Mouse (Mus musculus) CH12.LX (cell line): Measurements from ENCODE around the gene Hoxb8. TPM values are rescaled to one million over a fixed set of nuclear protein-coding genes. Genes with fewer than 3 reads are reported as not detected.

Source experiments
- DNase-seq: peaks from one replicate; pipeline ENCODE4 v3.0.0-alpha.2; 2013; ENCODE audit errors: extremely low read depth
- H3K27ac ChIP-seq: 2 replicates; pipeline ENCODE4 v1.5.1; 2012; ENCODE audit warnings: low read depth, mild to moderate bottlenecking, control low read depth, moderate library complexity; ENCODE audit not compliant: insufficient read depth
- H3K27me3 ChIP-seq: replicated peaks from 2 replicates; pipeline ENCODE3; 2012; ENCODE audit warnings: inconsistent platforms
- H3K36me3 ChIP-seq, 2 experiments: replicated peaks in 1 of 2; 2 replicates each; pipeline versions ENCODE3 to v1.6.1; 2012; ENCODE audit warnings: inconsistent platforms in 1 of 2, low read length in 1 of 2, mild to moderate bottlenecking in 1 of 2, mixed read lengths in 1 of 2, moderate library complexity in 1 of 2; ENCODE audit not compliant: control insufficient read depth in 1 of 2, insufficient read depth in 1 of 2
- H3K4me1 ChIP-seq, 2 experiments: 2 replicates each; pipeline ENCODE4 v1.6.1; 2012; ENCODE audit warnings: inconsistent platforms in 1 of 2, moderate library complexity in 1 of 2; ENCODE audit not compliant: insufficient read depth in 2 of 2, control insufficient read depth in 1 of 2
- H3K4me2 ChIP-seq: 2 replicates; pipeline ENCODE4 v1.6.1; 2012; ENCODE audit warnings: low read depth, mild to moderate bottlenecking, control low read depth; ENCODE audit not compliant: poor library complexity, insufficient read depth, severe bottlenecking
- H3K4me3 ChIP-seq, 3 experiments: fragments of 150-350 bp in 1 of 3; sonication (generic) in 1 of 3; replicated peaks in 1 of 3; 2 replicates each; pipeline versions ENCODE3 to v1.5.1; 2011 to 2012; ENCODE audit warnings: low read depth in 2 of 3, low read length in 2 of 3, mild to moderate bottlenecking in 2 of 3, moderate library complexity in 2 of 3, control low read depth in 1 of 3, improper control_type of control experiment in 1 of 3, inconsistent platforms in 1 of 3, mixed read lengths in 1 of 3; ENCODE audit not compliant: poor library complexity in 1 of 3
- H3K79me2 ChIP-seq: replicated peaks from 2 replicates; pipeline ENCODE4 v1.6.1; 2012; ENCODE audit warnings: mild to moderate bottlenecking, moderate library complexity; ENCODE audit not compliant: control insufficient read depth, poor library complexity, insufficient read depth, severe bottlenecking; ENCODE audit errors: extremely low read depth
- H3K9ac ChIP-seq: 2 replicates; pipeline ENCODE4 v1.6.1; 2012; ENCODE audit warnings: low read depth, mild to moderate bottlenecking, control low read depth, moderate library complexity; ENCODE audit not compliant: insufficient read depth
- H3K9me3 ChIP-seq: replicated peaks from 2 replicates; pipeline ENCODE3; 2012; ENCODE audit warnings: low read length, inconsistent platforms, mixed read lengths
- BHLHE40 ChIP-seq: IDR thresholded peaks from 2 replicates; pipeline ENCODE4 v1.6.1; 2011; ENCODE audit warnings: mild to moderate bottlenecking, low read depth, low read length, improper control_type of control experiment
- CHD1 ChIP-seq: IDR thresholded peaks from 2 replicates; pipeline ENCODE4 v1.6.1; 2012; ENCODE audit warnings: low read depth, low read length, improper control_type of control experiment, inconsistent platforms
- CHD2 ChIP-seq: IDR thresholded peaks from 2 replicates; pipeline ENCODE4 v1.6.1; 2011; ENCODE audit warnings: low read length, improper control_type of control experiment
- E2F4 ChIP-seq: IDR thresholded peaks from 2 replicates; pipeline ENCODE4 v1.6.1; 2011; ENCODE audit warnings: low read depth, low read length, improper control_type of control experiment; ENCODE audit not compliant: insufficient replicate concordance
- ELF1 ChIP-seq: IDR thresholded peaks from 2 replicates; pipeline ENCODE4 v1.6.1; 2014; ENCODE audit warnings: low read depth, mild to moderate bottlenecking, inconsistent platforms, low read length, improper control_type of control experiment
- ETS1 ChIP-seq: conservative IDR thresholded peaks from 2 replicates; pipeline ENCODE4 v1.6.1; 2012; ENCODE audit warnings: low read depth, mild to moderate bottlenecking, inconsistent platforms, low read length, improper control_type of control experiment, moderate library complexity
- HCFC1 ChIP-seq: IDR thresholded peaks from 2 replicates; pipeline ENCODE4 v1.6.1; 2012; ENCODE audit warnings: low read depth, mild to moderate bottlenecking, inconsistent platforms, low read length, improper control_type of control experiment
- JUN ChIP-seq: IDR thresholded peaks from 2 replicates; pipeline ENCODE4 v1.6.1; 2011; ENCODE audit warnings: low read depth, mild to moderate bottlenecking, low read length, improper control_type of control experiment, moderate library complexity; ENCODE audit not compliant: insufficient read depth
- JUND ChIP-seq: conservative IDR thresholded peaks from 2 replicates; pipeline ENCODE4 v1.6.1; 2011; ENCODE audit warnings: low read depth, low read length, improper control_type of control experiment
- KAT2A ChIP-seq: IDR thresholded peaks from 2 replicates; pipeline ENCODE4 v1.6.1; 2012; ENCODE audit warnings: low read length, improper control_type of control experiment, inconsistent platforms; ENCODE audit not compliant: insufficient replicate concordance
- MAFK ChIP-seq: IDR thresholded peaks from 2 replicates; pipeline ENCODE4 v1.6.1; 2011; ENCODE audit warnings: low read length, improper control_type of control experiment; ENCODE audit not compliant: insufficient replicate concordance
- MAX ChIP-seq: IDR thresholded peaks from 2 replicates; pipeline ENCODE4 v1.6.1; 2011; ENCODE audit warnings: low read length, improper control_type of control experiment
- MAZ ChIP-seq: IDR thresholded peaks from 2 replicates; pipeline ENCODE4 v1.6.1; 2012; ENCODE audit warnings: low read depth, mild to moderate bottlenecking, inconsistent platforms, low read length, improper control_type of control experiment, moderate library complexity
- MXI1 ChIP-seq: IDR thresholded peaks from 2 replicates; pipeline ENCODE4 v1.6.1; 2011; ENCODE audit warnings: mild to moderate bottlenecking, low read depth, low read length, improper control_type of control experiment
- NELFE ChIP-seq: IDR thresholded peaks from 2 replicates; pipeline ENCODE4 v1.6.1; 2011; ENCODE audit warnings: low read depth, low read length, improper control_type of control experiment
- NRF1 ChIP-seq: IDR thresholded peaks from 2 replicates; pipeline ENCODE4 v1.6.1; 2014; ENCODE audit warnings: low read depth, mild to moderate bottlenecking, inconsistent platforms, low read length, improper control_type of control experiment, moderate library complexity
- POLR2A ChIP-seq: IDR thresholded peaks from 2 replicates; pipeline ENCODE4 v1.6.1; 2011; ENCODE audit warnings: low read depth, mild to moderate bottlenecking, improper control_type of control experiment, low read length
- RAD21 ChIP-seq: IDR thresholded peaks from 2 replicates; pipeline ENCODE4 v1.6.1; 2011; ENCODE audit warnings: low read depth, mild to moderate bottlenecking, low read length, improper control_type of control experiment, moderate library complexity
- RCOR1 ChIP-seq: conservative IDR thresholded peaks from 2 replicates; pipeline ENCODE4 v1.6.1; 2012; ENCODE audit warnings: low read depth, mild to moderate bottlenecking, inconsistent platforms, low read length, improper control_type of control experiment
- TBP ChIP-seq: conservative IDR thresholded peaks from 2 replicates; pipeline ENCODE4 v1.6.1; 2011; ENCODE audit warnings: low read depth, low read length, improper control_type of control experiment
- USF1 ChIP-seq: IDR thresholded peaks from 2 replicates; pipeline ENCODE4 v1.6.1; 2014; ENCODE audit warnings: low read depth, mild to moderate bottlenecking, inconsistent platforms, low read length, improper control_type of control experiment
- USF2 ChIP-seq: conservative IDR thresholded peaks from 2 replicates; pipeline ENCODE4 v1.6.1; 2011; ENCODE audit warnings: low read depth, low read length, improper control_type of control experiment
- dilution Hi-C: fragments of 300-500 bp; cut with MboI; formaldehyde crosslinking; loops from 2 replicates; pipeline ENCODE4 v1.14.3; 2020; ENCODE audit warnings: low sequenced_read_pairs; ENCODE audit not compliant: extremely low pct_unique_long_range_greater_than_20kb, extremely low pct_ligation_motif_present
- in situ Hi-C: fragments of 300-500 bp; cut with MboI; formaldehyde crosslinking; loops from 3 replicates; pipeline ENCODE4 v1.14.3; 2019; ENCODE audit warnings: low sequenced_read_pairs, low pct_ligation_motif_present, low pct_unique_long_range_greater_than_20kb, mixed read lengths
- polyA plus RNA-seq: library from polyadenylated mRNA; unstranded; fragments of >175 nt; gene quantifications from 2 replicates; pipeline ENCODE4 v1.2.1, GENCODE M21; 2012; ENCODE audit warnings: low read depth; ENCODE audit not compliant: insufficient read length
- total RNA-seq, 2 experiments: library from RNA; depleted of rRNA; stranded (reverse); fragments of 300-350 nt in 1 of 2; fragments of >200 nt in 1 of 2; gene quantifications; 2 replicates each; pipeline ENCODE4 v1.2.3; 2012 to 2014

The Hoxb8 gene
- total and polyA plus RNA-seq, 3 experiments: not detected

GRCm38 (mm10) chr11:96316696-96317607, 35.2 kb downstream of the Hoxb8 start:
- TF ChIP-seq MAX (no peak), TBP (no peak), CHD2 (no peak), NELFE (no peak)
- H3K27ac ChIP-seq: no peak overlapping the region
- H3K4me2 ChIP-seq: no peak overlapping the region
- H3K9me3 ChIP-seq: no peaks in the 10 kb centered on the region
- in situ Hi-C loops (loop anchor here (25.0 kb wide), 1 partner anchor 220 kb away; no protein-coding TSS in a partner anchor), dilution Hi-C loops (no loop called here)
- H3K79me2 ChIP-seq: no peaks in the 10 kb centered on the region
- H3K9ac ChIP-seq: no peak overlapping the region
- no peak for DNase-seq
- no peak overlapping the region for H3K4me3 ChIP-seq
- peaks cover 38% of the 10 kb centered on the region for H3K27me3 ChIP-seq
- H3K4me1 ChIP-seq: peaks cover 4 to 16% of the 10 kb centered on the region in 2 experiments; a peak in 2 of 4 replicates
- peaks cover 0 to 11% of the 10 kb centered on the region in 2 experiments for H3K36me3 ChIP-seq

DNA sequence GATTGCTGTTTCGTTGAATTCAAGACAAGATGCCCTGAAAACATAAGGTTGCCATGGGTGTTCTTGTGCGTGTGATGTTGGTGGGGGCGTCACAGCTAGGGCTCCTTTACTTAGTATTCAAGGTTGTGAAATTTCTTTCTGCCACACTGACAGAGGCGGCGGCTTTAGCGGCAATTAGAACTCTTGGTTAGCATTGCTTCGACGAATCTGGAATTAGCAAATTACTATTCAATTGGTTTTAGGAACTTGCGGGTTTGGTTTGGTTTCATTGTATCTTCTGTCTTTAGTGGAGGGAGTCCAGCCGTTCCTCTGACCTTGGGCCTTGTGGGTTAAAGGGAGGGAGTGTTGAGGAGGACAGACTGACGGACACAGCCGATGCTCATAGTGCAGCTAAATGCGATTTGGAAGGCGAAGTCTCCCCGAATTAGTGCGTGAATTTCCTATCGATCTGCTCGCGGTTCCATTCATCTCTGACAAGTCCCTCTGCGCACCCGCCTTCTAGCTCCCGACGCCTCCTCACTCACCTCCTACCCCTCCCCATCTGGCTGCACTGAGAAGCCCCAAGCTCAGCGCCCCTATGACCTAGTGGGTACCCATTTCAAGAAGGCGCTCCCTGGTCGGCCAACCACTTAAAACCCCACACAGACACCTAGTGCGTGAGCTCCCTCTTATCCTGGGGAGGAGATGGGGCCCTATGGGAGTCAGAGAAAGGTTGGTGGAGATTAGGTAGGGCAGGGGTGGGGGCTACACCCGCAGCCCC, 36.1 kb downstream of the Hoxb8 start, which contains the start of gene Hoxb4:
TSS of gene Hoxb4 (plus strand) at position 660 of the 760 bp plus-strand sequence.
- peaks cover 31% of the 10 kb centered on the region for H3K27me3 ChIP-seq
- dilution Hi-C loops: no loop called here
- H3K9ac ChIP-seq: peak within 1 kb of the TSS; percentile 96
- H3K36me3 ChIP-seq: peaks cover 0 to 11% of the 10 kb centered on the region in 2 experiments
- TF ChIP-seq ETS1 (no peak), POLR2A (no peak), E2F4 (no peak), JUN (no peak), MAFK (no peak), USF1 (no peak), HCFC1 (no peak), MAX (peak; percentile 40; the same call in 1 of the 2 replicates), CHD1 (0 out of 2 replicates have a peak, but pooled peaks have one; percentile 30), RCOR1 (0 out of 2 replicates have a peak, but pooled peaks have one; percentile 20), JUND (no peak), KAT2A (no peak), MXI1 (no peak; the same call in 1 of the 2 replicates), ELF1 (no peak), RAD21 (no peak), MAZ (peak; percentile 8; the same call in 1 of the 2 replicates), NRF1 (no peak), TBP (no peak), USF2 (no peak), BHLHE40 (0 out of 2 replicates have a peak, but pooled peaks have one; percentile 4)
- TF ChIP-seq, all 38 proteins: peak for 5
- Histone ChIP-seq H3K4me3 (peak within 1 kb of the TSS; percentile 76 to 98 (median 82)), H3K4me1 (peaks cover 4 to 15% of the 10 kb centered on the region in 2 experiments; a peak in 2 of 4 replicates), H3K27ac (no peak within 1 kb of the TSS), H3K79me2 (no peaks in the 10 kb centered on the region), H3K4me2 (peak within 1 kb of the TSS; percentile 81), H3K9me3 (no peaks in the 10 kb centered on the region)
- in situ Hi-C loops: loop anchor here (25.0 kb wide), 1 partner anchor 220 kb away; no protein-coding TSS in a partner anchor
- DNase-seq: peak; percentile 10
